Mouse (Mus musculus): ENCODE results near the gene Megf11.

- no peak for TF ChIP-seq CTCF (IDR thresholded peaks at IDR 0.05; ENCODE audit: insufficient read depth, low read length)
- no peak for TF ChIP-seq POLR2A (IDR thresholded peaks at IDR 0.05; ENCODE audit: borderline replicate concordance, extremely low read depth, low read depth, low read length)
These were observed 282.1 kb downstream of the Megf11 start for GRCm38 (mm10) chr9:64667513-64667912.
